Mouse (Mus musculus) liver, embryonic 14.5 days (tissue): ENCODE results near the gene Emp2. TPM values are rescaled to one million over a fixed set of nuclear protein-coding genes. Genes with fewer than 3 reads are reported as not detected.

ENCODE experiments used
- ATAC-seq: fragments of 200-750 bp; cut with Nextera tagmentation; 2 replicates; pipeline ENCODE4 v1.8.0; 2017; ENCODE audit warnings: moderate number of reproducible peaks, mild to moderate bottlenecking, moderate library complexity; ENCODE audit not compliant: insufficient read depth
- DNase-seq, 3 experiments: peaks; one replicate each; pipeline ENCODE4 v3.0.0-alpha.2; 2012 to 2013; ENCODE audit warnings: low read depth in 3 of 3, low spot score in 3 of 3
- H3K27ac ChIP-seq: fragments of 300-500 bp; sonication (generic); 2 replicates; pipeline ENCODE4 v1.5.1; 2014; ENCODE audit warnings: moderate library complexity, mild to moderate bottlenecking, control low read depth, inconsistent platforms
- H3K27me3 ChIP-seq: fragments of 300-500 bp; sonication (generic); 2 replicates; pipeline ENCODE4 v1.6.1; 2014; ENCODE audit warnings: mild to moderate bottlenecking, low read length, moderate library complexity; ENCODE audit not compliant: control insufficient read depth, insufficient read depth
- H3K36me3 ChIP-seq: fragments of 300-500 bp; sonication (generic); replicated peaks from 2 replicates; pipeline ENCODE4 v1.6.1; 2014; ENCODE audit warnings: low read depth; ENCODE audit not compliant: control insufficient read depth, insufficient read depth
- H3K4me1 ChIP-seq, 2 experiments: fragments of 200-500 bp in 1 of 2; fragments of 300-500 bp in 1 of 2; sonication (generic) in 1 of 2; replicated peaks; 2 replicates each; pipeline ENCODE4 v1.6.1; 2012 to 2014; ENCODE audit warnings: antibody characterized with exemption in 1 of 2, inconsistent platforms in 1 of 2, low read length in 1 of 2; ENCODE audit not compliant: control insufficient read depth in 2 of 2, insufficient read depth in 2 of 2
- H3K4me2 ChIP-seq: fragments of 300-500 bp; sonication (generic); 2 replicates; pipeline ENCODE4 v1.6.1; 2014; ENCODE audit warnings: low read depth, mild to moderate bottlenecking, control low read depth, moderate library complexity
- H3K4me3 ChIP-seq, 2 experiments: fragments of 200-500 bp in 1 of 2; fragments of 300-500 bp in 1 of 2; sonication (generic) in 1 of 2; 2 replicates each; pipeline ENCODE4 v1.5.1; 2012 to 2014; ENCODE audit warnings: low read depth in 2 of 2, low read length in 2 of 2, mild to moderate bottlenecking in 2 of 2, control low read depth in 1 of 2, inconsistent platforms in 1 of 2, moderate library complexity in 1 of 2; ENCODE audit not compliant: insufficient read depth in 1 of 2
- H3K9ac ChIP-seq: fragments of 300-500 bp; sonication (generic); replicated peaks from 2 replicates; pipeline ENCODE4 v1.6.1; 2014; ENCODE audit warnings: mild to moderate bottlenecking, control low read depth, moderate library complexity
- H3K9me3 ChIP-seq: fragments of 300-500 bp; sonication (generic); 2 replicates; pipeline ENCODE4 v1.6.1; 2016; ENCODE audit warnings: low read length, mixed read lengths; ENCODE audit not compliant: control insufficient read depth
- CTCF ChIP-seq: IDR thresholded peaks from 2 replicates; pipeline ENCODE4 v1.5.1; 2016; ENCODE audit warnings: antibody characterized with exemption, low read depth, control low read depth
- EP300 ChIP-seq: IDR thresholded peaks from 2 replicates; pipeline ENCODE4 v1.6.1; 2016; ENCODE audit warnings: antibody characterized with exemption, low read depth
- WGBS: fragments of 180-500 bp; shearing (Covaris S2); extraction: QIAGEN DNeasy Blood & Tissue Kit; methylation state at CpG from one replicate; pipeline ENCODE4 v1.1.7; 2014; ENCODE audit not compliant: insufficient replicate concordance; 5-methylcytosine and 5-hydroxymethylcytosine counted together
- polyA plus RNA-seq, 2 experiments: library from polyadenylated mRNA; depleted of rRNA in 1 of 2; stranded (reverse) in 1 of 2; unstranded in 1 of 2; fragments of >200 nt; fragmentation: Nextera tagmentation in 1 of 2; extraction: Ambion mirVana in 1 of 2; gene quantifications; 2 replicates each; pipeline versions ENCODE4 v1.2.1 to v1.2.3; 2012 to 2014

Emp2 gene
- polyA plus RNA-seq, 2 experiments = 3.8 to 3.9 TPM

DNA sequence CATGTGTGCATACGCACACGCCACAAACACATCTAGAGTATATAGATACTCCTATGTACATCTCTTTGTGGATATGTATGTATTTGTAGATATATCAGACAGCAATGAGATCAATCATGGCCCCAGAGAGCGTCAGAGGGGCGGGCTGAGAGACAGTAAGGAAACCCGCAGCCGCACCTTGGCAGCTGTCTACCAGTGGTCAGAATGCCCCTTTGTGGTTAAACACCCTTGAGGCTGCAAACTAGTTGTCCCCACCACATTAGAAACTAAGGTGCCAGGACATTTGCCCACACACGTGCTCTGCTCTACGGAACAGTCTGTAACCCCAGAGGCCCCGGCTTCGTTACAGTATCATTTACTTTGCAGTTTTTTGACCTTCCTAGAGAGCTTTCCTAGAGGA lies 26.2 kb upstream of the Emp2 start:
- H3K9me3 ChIP-seq = no peaks in the 10 kb centered on the region
- H3K36me3 ChIP-seq = no peaks in the 10 kb centered on the region
- DNase-seq (no peak), ATAC-seq (no peak)
- H3K4me2 ChIP-seq = no peak overlapping the region
- TF ChIP-seq EP300 = no peak
- no peak for TF ChIP-seq CTCF
- H3K4me3 ChIP-seq = no peak overlapping the region
- no peak overlapping the region for H3K9ac ChIP-seq
- 77% methylated on average over 10 of the region's 10 CpGs for WGBS
- no peaks in the 10 kb centered on the region for H3K4me1 ChIP-seq
- H3K27ac ChIP-seq = no peak overlapping the region
- H3K27me3 ChIP-seq = no peaks in the 10 kb centered on the region

DNA sequence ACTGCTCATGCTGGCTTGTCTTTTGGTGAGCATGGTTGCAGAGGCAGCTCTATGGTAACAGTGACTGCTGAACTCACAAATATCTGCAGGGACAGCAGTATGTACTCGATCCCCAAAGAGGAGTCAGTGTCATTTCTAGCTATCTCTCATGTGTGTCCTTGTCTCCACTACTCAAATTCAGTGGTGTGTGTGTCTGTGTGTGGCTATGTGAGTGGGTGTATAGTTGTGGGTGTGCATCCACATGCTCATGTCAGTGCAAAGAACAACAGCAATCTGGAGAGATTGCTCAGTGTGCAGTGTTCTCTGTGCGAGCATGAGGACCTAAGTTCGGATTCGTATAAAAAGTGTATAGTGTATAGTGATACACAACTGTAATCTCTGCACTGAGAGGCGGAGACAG lies 24.8 kb upstream of the Emp2 start:
- Histone ChIP-seq H3K9ac (no peak overlapping the region), H3K4me3 (no peak overlapping the region), H3K4me2 (no peak overlapping the region), H3K27ac (no peak overlapping the region), H3K36me3 (no peaks in the 10 kb centered on the region), H3K27me3 (no peaks in the 10 kb centered on the region), H3K9me3 (no peaks in the 10 kb centered on the region), H3K4me1 (no peaks in the 10 kb centered on the region)
- TF ChIP-seq CTCF = no peak
- TF ChIP-seq EP300 = no peak
- DNase-seq (no peak), ATAC-seq (no peak)
- WGBS = 67% methylated on average over 5 of the region's 5 CpGs

GRCm38 (mm10) chr16:10337422-10338197 lies 23.8 kb upstream of the Emp2 start:
- TF ChIP-seq EP300 (no peak), CTCF (no peak)
- H3K9me3 ChIP-seq = no peaks in the 10 kb centered on the region
- H3K27me3 ChIP-seq = no peaks in the 10 kb centered on the region
- DNase-seq = no peak
- no peak overlapping the region for H3K4me3 ChIP-seq
- WGBS = 64% methylated on average over 13 of the region's 13 CpGs
- H3K4me2 ChIP-seq = no peak overlapping the region
- no peaks in the 10 kb centered on the region for H3K4me1 ChIP-seq
- H3K9ac ChIP-seq = no peak overlapping the region
- H3K36me3 ChIP-seq = no peaks in the 10 kb centered on the region
- no peak for ATAC-seq
- H3K27ac ChIP-seq = no peak overlapping the region

DNA sequence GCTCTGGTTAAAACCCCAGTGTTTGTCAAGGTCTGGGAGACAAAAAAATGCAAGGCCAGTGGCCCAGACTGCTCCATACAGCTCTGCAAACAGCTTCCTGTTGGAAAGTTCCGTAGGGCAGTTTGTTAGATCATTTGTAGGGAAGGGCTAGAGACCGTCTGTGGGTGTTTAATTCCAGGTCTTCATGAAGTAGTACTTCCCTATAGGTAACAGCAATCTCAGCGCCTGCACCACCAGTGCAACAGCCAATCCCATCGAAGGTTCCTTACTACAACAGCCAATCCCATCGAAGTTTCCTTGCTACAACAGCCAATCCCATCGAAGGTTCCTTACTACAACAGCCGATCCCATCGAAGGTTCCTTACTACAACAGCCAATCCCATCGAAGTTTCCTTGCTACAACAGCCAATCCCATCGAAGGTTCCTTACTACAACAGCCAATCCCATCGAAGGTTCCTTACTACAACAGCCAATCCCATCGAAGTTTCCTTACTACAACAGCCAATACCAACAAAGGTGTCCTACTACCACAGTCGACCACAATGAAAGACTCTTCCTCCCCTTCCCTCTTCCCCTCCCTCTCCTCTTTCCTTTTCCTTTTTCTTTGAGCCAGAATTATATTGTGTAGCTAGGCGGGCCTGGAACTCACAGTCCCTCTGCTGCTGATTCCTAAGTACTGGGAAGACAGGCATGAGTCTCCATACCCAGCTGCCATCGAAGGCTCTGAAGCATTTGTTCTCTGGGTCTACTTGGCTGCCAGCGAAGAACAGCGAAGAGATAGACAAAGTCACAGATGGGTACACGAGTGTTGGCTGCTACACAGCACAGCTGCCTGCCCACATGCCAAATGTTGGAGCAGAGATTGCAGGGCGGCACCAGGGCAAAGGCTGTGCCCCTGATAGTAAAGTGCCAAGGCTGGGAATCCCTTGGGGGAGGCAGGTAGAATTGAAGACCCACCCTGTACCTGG lies 23.0 kb upstream of the Emp2 start:
- H3K9ac ChIP-seq = no peak overlapping the region
- WGBS = 71% methylated on average over 19 of the region's 19 CpGs
- no peaks in the 10 kb centered on the region for H3K9me3 ChIP-seq
- H3K36me3 ChIP-seq = no peaks in the 10 kb centered on the region
- no peaks in the 10 kb centered on the region for H3K4me1 ChIP-seq
- H3K4me3 ChIP-seq = no peak overlapping the region
- H3K27ac ChIP-seq = no peak overlapping the region
- ATAC-seq (no peak), DNase-seq (no peak)
- no peaks in the 10 kb centered on the region for H3K27me3 ChIP-seq
- no peak overlapping the region for H3K4me2 ChIP-seq
- no peak for TF ChIP-seq CTCF
- no peak for TF ChIP-seq EP300

GRCm38 (mm10) chr16:10335953-10336352 lies 22.2 kb upstream of the Emp2 start:
- Histone ChIP-seq H3K9me3 (no peaks in the 10 kb centered on the region), H3K4me1 (no peaks in the 10 kb centered on the region), H3K9ac (no peak overlapping the region), H3K27me3 (no peaks in the 10 kb centered on the region), H3K36me3 (no peaks in the 10 kb centered on the region), H3K4me2 (no peak overlapping the region), H3K27ac (no peak overlapping the region), H3K4me3 (no peak overlapping the region)
- WGBS = 53% methylated on average over 2 of the region's 2 CpGs
- ATAC-seq = no peak
- DNase-seq = no peak
- TF ChIP-seq CTCF (no peak), EP300 (no peak)
